Mouse (Mus musculus) embryonic facial prominence, embryonic 13.5 days (tissue): ENCODE results near the gene Ppp5c. TPM values are rescaled to one million over a fixed set of nuclear protein-coding genes. Genes with fewer than 3 reads are reported as not detected.
A peak's percentile ranks its signal among the peaks of the same experiment; 100 is the strongest.

ENCODE experiments used
- ATAC-seq: fragments of 200-750 bp; cut with Nextera tagmentation; 2 replicates; pipeline ENCODE4 v1.8.0; 2017; ENCODE audit warnings: low read depth; ENCODE audit not compliant: insufficient number of reproducible peaks, insufficient read depth, low FRiP score, low TSS enrichment
- H3K27ac ChIP-seq: fragments of 300-500 bp; sonication (generic); 2 replicates; pipeline ENCODE4 v1.5.1; 2015; ENCODE audit warnings: moderate library complexity, mild to moderate bottlenecking, inconsistent platforms
- H3K27me3 ChIP-seq: fragments of 300-500 bp; sonication (generic); 2 replicates; pipeline ENCODE4 v1.6.1; 2015; ENCODE audit warnings: mild to moderate bottlenecking, inconsistent platforms
- H3K36me3 ChIP-seq: fragments of 300-500 bp; sonication (generic); 2 replicates; pipeline ENCODE4 v1.6.1; 2015; ENCODE audit warnings: mild to moderate bottlenecking, inconsistent platforms
- H3K4me1 ChIP-seq: fragments of 300-500 bp; sonication (generic); 2 replicates; pipeline ENCODE4 v1.6.1; 2015; ENCODE audit warnings: inconsistent platforms
- H3K4me2 ChIP-seq: fragments of 300-500 bp; sonication (generic); 2 replicates; pipeline ENCODE4 v1.6.1; 2015; ENCODE audit warnings: moderate library complexity, mild to moderate bottlenecking, inconsistent platforms
- H3K4me3 ChIP-seq: fragments of 300-500 bp; sonication (generic); 2 replicates; pipeline ENCODE4 v1.5.1; 2015; ENCODE audit warnings: mild to moderate bottlenecking, inconsistent platforms
- H3K9ac ChIP-seq: fragments of 300-500 bp; sonication (generic); 2 replicates; pipeline ENCODE4 v1.6.1; 2015; ENCODE audit warnings: mild to moderate bottlenecking, inconsistent platforms
- H3K9me3 ChIP-seq: fragments of 300-500 bp; sonication (generic); 2 replicates; pipeline ENCODE4 v1.6.1; 2016; ENCODE audit warnings: inconsistent platforms
- WGBS: fragments of 180-500 bp; shearing (Covaris S2); methylation state at CpG from one replicate; pipeline ENCODE4 v1.1.7; 2015; ENCODE audit warnings: mixed read lengths; 5-methylcytosine and 5-hydroxymethylcytosine counted together
- polyA plus RNA-seq: library from polyadenylated mRNA; unstranded; fragments of >200 nt; fragmentation: Nextera tagmentation; extraction: Ambion mirVana; gene quantifications from 2 replicates; pipeline ENCODE4 v1.2.1, GENCODE M21; 2015

The Ppp5c gene
- polyA plus RNA-seq, 1 experiment from 2014 or later: 109 TPM

GRCm38 (mm10) chr7:17050491-17050890 is 22.8 kb upstream of the Ppp5c start:
- peaks cover 69% of the 10 kb centered on the region for H3K36me3 ChIP-seq
- no peak overlapping the region for H3K4me2 ChIP-seq
- H3K27me3 ChIP-seq: no peaks in the 10 kb centered on the region
- peaks cover under 1% of the 10 kb centered on the region for H3K4me1 ChIP-seq
- no peak for ATAC-seq
- 0 out of 2 replicates have a peak, but pooled peaks cover 5% of the 10 kb centered on the region for H3K9me3 ChIP-seq
- 70% methylated on average over 11 of the region's 11 CpGs for WGBS
- no peak overlapping the region for H3K4me3 ChIP-seq
- H3K9ac ChIP-seq: no peak overlapping the region
- H3K27ac ChIP-seq: no peak overlapping the region

DNA sequence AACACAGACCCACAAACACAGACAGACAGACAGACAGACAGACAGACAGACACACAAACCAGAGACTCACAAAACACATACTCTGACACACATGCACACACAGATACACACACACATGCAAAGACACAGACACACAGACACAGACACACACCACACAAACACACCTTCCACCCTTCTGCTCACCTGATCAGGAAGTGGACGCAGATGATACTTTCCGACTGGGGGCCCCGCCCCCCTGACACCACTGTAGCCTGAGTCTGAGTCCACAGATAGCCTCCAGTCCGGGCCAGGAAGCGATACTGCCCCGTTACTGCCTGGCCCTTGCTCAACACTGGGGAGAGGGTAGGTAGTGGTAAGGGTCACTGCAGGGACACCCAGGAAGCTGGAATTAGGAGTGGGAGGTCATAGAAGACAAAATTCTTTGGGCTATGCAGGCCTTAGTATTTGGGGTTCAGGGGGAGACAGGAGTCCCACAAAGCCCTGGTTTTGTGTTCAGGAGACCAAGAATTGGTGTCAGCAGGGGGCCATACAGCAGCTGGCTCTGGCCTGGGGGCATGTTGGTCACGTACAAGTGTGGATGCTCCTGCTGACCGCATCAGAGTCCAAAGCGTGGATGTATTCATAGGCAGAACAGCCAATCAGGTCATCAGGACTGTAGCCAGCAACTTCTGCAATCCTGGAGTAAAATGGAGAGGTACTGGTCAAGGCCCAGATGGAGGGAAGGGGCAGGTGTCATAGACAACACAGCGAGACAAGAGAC is 20.9 kb upstream of the Ppp5c start:
- no peak for ATAC-seq
- no peak overlapping the region for H3K4me2 ChIP-seq
- H3K9ac ChIP-seq: no peak overlapping the region
- H3K4me1 ChIP-seq: no peaks in the 10 kb centered on the region
- peaks cover 69% of the 10 kb centered on the region for H3K36me3 ChIP-seq
- 0 out of 2 replicates have a peak, but pooled peaks cover 5% of the 10 kb centered on the region for H3K9me3 ChIP-seq
- H3K27me3 ChIP-seq: no peaks in the 10 kb centered on the region
- H3K27ac ChIP-seq: no peak overlapping the region
- H3K4me3 ChIP-seq: no peak overlapping the region
- 82% methylated on average over 10 of the region's 10 CpGs for WGBS

GRCm38 (mm10) chr7:17047041-17047682 is 19.4 kb upstream of the Ppp5c start:
- Histone ChIP-seq H3K9me3 (0 out of 2 replicates have a peak, but pooled peaks cover 6% of the 10 kb centered on the region), H3K4me3 (no peak overlapping the region), H3K27me3 (no peaks in the 10 kb centered on the region), H3K36me3 (peaks cover 71% of the 10 kb centered on the region), H3K4me1 (no peaks in the 10 kb centered on the region), H3K9ac (no peak overlapping the region), H3K4me2 (no peak overlapping the region), H3K27ac (no peak overlapping the region)
- whole genome bisulfite sequencing: 86% methylated on average over 5 of the region's 5 CpGs
- ATAC-seq: no peak

GRCm38 (mm10) chr7:17045743-17046142 is 18.0 kb upstream of the Ppp5c start:
- H3K4me3 ChIP-seq: no peak overlapping the region
- no peaks in the 10 kb centered on the region for H3K27me3 ChIP-seq
- 0 out of 2 replicates have a peak, but pooled peaks cover 6% of the 10 kb centered on the region for H3K9me3 ChIP-seq
- H3K27ac ChIP-seq: no peak overlapping the region
- no peak overlapping the region for H3K4me2 ChIP-seq
- no peaks in the 10 kb centered on the region for H3K4me1 ChIP-seq
- H3K36me3 ChIP-seq: peaks cover 70% of the 10 kb centered on the region
- no peak overlapping the region for H3K9ac ChIP-seq
- ATAC-seq: no peak
- WGBS: 61% methylated on average over 1 of the region's 1 CpGs

DNA sequence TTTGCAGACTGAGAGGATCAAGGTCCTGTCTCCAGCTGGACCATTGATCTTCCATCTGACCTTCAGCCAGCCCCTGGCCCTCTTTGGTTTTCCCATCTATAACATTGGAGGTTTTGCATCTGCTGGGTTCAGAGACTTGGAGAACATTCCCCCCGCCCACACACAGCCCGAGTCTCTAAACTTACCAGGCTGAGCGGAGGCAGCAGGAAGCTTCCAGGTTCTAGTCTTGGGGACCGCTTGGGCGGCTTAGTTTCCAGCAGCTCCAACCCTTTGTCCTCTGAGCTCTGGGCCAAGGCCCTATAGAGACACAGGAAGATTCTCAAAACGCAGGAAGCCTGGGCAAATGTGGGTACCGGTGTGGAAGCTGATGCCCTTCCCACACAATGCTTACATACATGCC is 11.6 kb upstream of the Ppp5c start:
- no peak for ATAC-seq
- Histone ChIP-seq H3K4me2 (no peak overlapping the region), H3K4me3 (no peak overlapping the region), H3K27ac (no peak overlapping the region), H3K27me3 (no peaks in the 10 kb centered on the region), H3K36me3 (peaks cover 86% of the 10 kb centered on the region), H3K9ac (no peak overlapping the region), H3K4me1 (no peaks in the 10 kb centered on the region), H3K9me3 (0 out of 2 replicates have a peak, but pooled peaks cover 6% of the 10 kb centered on the region)
- 90% methylated on average over 7 of the region's 7 CpGs for WGBS

GRCm38 (mm10) chr7:17038018-17038695 is 10.4 kb upstream of the Ppp5c start:
- Histone ChIP-seq H3K27ac (no peak overlapping the region), H3K9me3 (no peaks in the 10 kb centered on the region), H3K4me1 (no peaks in the 10 kb centered on the region), H3K9ac (no peak overlapping the region), H3K27me3 (no peaks in the 10 kb centered on the region), H3K4me3 (no peak overlapping the region), H3K4me2 (no peak overlapping the region), H3K36me3 (peaks cover 85% of the 10 kb centered on the region)
- 56% methylated on average over 9 of the region's 9 CpGs for WGBS
- no peak for ATAC-seq

- no peak overlapping the region for H3K4me2 ChIP-seq
- H3K27ac ChIP-seq: no peak overlapping the region
- no peak for ATAC-seq
- H3K9ac ChIP-seq: no peak overlapping the region
- H3K4me1 ChIP-seq: peaks cover 20% of the 10 kb centered on the region
- H3K9me3 ChIP-seq: no peaks in the 10 kb centered on the region
- H3K4me3 ChIP-seq: no peak overlapping the region
- no peaks in the 10 kb centered on the region for H3K27me3 ChIP-seq
- H3K36me3 ChIP-seq: peaks cover 45% of the 10 kb centered on the region
- 74% methylated on average over 7 of the region's 7 CpGs for WGBS
Measured at GRCm38 (mm10) chr7:17030239-17030638, 2.5 kb upstream of the Ppp5c start.

GRCm38 (mm10) chr7:17028923-17029322 is 1.2 kb upstream of the Ppp5c start:
- no peak overlapping the region for H3K4me3 ChIP-seq
- H3K9me3 ChIP-seq: no peaks in the 10 kb centered on the region
- H3K4me1 ChIP-seq: peaks cover 33% of the 10 kb centered on the region
- no peak overlapping the region for H3K9ac ChIP-seq
- 67% methylated on average over 7 of the region's 7 CpGs for WGBS
- no peak for ATAC-seq
- H3K36me3 ChIP-seq: peaks cover 45% of the 10 kb centered on the region
- no peak overlapping the region for H3K4me2 ChIP-seq
- no peak overlapping the region for H3K27ac ChIP-seq
- no peaks in the 10 kb centered on the region for H3K27me3 ChIP-seq

- 5% methylated on average over 24 of the region's 24 CpGs for WGBS
Measured at GRCm38 (mm10) chr7:17026710-17027587, 775 bp downstream of the Ppp5c start.

GRCm38 (mm10) chr7:17025896-17026622 is 1.7 kb downstream of the Ppp5c start:
- Histone ChIP-seq H3K27me3 (no peaks in the 10 kb centered on the region), H3K4me3 (peak overlapping the region; percentile 90), H3K4me2 (peak overlapping the region; percentile 81), H3K36me3 (peaks cover 43% of the 10 kb centered on the region), H3K27ac (no peak overlapping the region), H3K9me3 (no peaks in the 10 kb centered on the region), H3K9ac (peak overlapping the region; percentile 89), H3K4me1 (peaks cover 33% of the 10 kb centered on the region)
- WGBS: 65% methylated on average over 9 of the region's 9 CpGs
- ATAC-seq: no peak

More at GRCm38 (mm10) chr7:17026710-17027587, 775 bp downstream of the Ppp5c start:
- Histone ChIP-seq H3K4me2 (peak overlapping the region; percentile 81), H3K9ac (peak overlapping the region; percentile 89), H3K27ac (peak overlapping the region; percentile 83), H3K4me3 (peak overlapping the region; percentile 90), H3K9me3 (no peaks in the 10 kb centered on the region), H3K36me3 (peaks cover 43% of the 10 kb centered on the region), H3K27me3 (no peaks in the 10 kb centered on the region), H3K4me1 (peaks cover 33% of the 10 kb centered on the region)
- no peak; the same call in 1 of the 2 replicates for ATAC-seq
